Mouse (Mus musculus): ENCODE results near the gene Aoc1. TPM values are rescaled to one million over a fixed set of nuclear protein-coding genes. Genes with fewer than 3 reads are reported as not detected.

Gene Aoc1
- polyA plus RNA-seq, 1 experiment from 2014 or later, result 4.9 TPM

DNA sequence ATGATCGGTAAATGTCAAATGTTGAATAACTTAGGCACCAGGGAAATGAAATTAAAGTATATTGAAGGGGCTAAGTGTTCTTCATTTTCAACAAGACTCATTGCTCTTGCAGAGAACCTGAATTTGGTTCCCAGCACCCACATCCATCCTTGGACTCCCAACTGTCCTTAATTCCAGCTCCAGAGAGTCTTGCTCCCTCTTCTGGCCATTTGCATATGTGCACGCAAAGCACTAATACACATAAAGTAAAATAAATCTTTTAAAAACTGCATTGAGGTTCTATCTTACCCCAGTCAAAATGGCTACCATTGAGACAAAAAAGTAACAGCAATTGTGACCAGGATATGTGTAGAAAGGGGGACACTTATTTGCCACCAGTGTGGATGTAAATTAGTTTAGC is 18.5 kb upstream of the Aoc1 start:
- H3K9me3 ChIP-seq (ENCODE audit: low read length), result no peaks in the 10 kb centered on the region
- H3K4me3 ChIP-seq (ENCODE audit: low read depth, low read length), result no peak overlapping the region
- H3K27me3 ChIP-seq (replicated peaks; ENCODE audit: insufficient read depth, low read length), result no peaks in the 10 kb centered on the region
- no peaks in the 10 kb centered on the region; the same call in 1 of the 2 replicates for H3K4me1 ChIP-seq (ENCODE audit: insufficient read depth, low read depth, low read length)
- ATAC-seq (no peak), DNase-seq (ENCODE audit: low spot score) (no peak)
- H3K36me3 ChIP-seq (ENCODE audit: insufficient read depth, low read length), result no peaks in the 10 kb centered on the region
- H3K27ac ChIP-seq (ENCODE audit: low read length), result no peak overlapping the region
- WGBS, result 98% methylated on average over 2 of the region's 2 CpGs
- TF ChIP-seq EP300 (IDR thresholded peaks at IDR 0.05), result no peak
- peak; percentile 50 for TF ChIP-seq CTCF (IDR thresholded peaks at IDR 0.05)
- no peak overlapping the region for H3K9ac ChIP-seq (replicated peaks; ENCODE audit: low read depth)
- H3K4me2 ChIP-seq (replicated peaks; ENCODE audit: low read depth, low read length), result no peak overlapping the region

DNA sequence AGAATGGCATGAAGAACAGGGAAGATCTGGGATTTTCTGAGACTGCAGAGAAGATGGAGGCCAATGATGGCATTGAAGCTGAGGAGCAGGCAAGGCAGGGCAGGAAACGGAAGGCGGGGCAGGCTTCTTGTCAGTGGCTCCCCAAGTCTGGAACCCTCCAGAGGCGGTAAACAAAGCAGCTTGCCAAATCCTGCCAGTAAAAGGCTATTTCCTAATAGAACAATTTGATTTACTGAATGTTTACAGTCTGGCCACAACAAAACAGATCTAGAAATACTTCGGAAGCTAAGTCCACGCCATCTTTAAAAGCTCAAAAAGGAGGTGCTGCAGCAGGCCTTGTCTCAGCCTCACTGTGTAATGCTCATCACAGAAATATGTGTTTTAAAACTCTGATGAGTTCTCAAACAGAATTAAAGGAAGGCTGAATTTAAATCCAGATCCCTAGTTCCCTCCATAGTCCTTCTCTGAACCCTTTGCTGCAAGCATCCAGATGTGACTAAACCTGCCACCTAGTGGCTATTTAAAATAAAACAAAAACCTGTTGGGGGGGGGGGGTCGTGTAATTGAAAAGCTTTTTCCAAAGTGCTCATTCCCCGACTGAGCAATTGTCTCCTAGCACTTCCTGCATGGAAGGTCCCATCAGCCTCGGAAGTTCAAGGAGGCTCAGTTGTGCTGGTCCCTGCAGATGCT is 14.9 kb upstream of the Aoc1 start:
- 15% methylated on average over 8 of the region's 8 CpGs for WGBS
- no peaks in the 10 kb centered on the region; the same call in 1 of the 2 replicates for H3K4me1 ChIP-seq (ENCODE audit: insufficient read depth, low read depth, low read length)
- peak; percentile 88 for DNase-seq (ENCODE audit: low spot score)
- no peak overlapping the region for H3K4me2 ChIP-seq (replicated peaks; ENCODE audit: low read depth, low read length)
- H3K9me3 ChIP-seq (ENCODE audit: low read length), result no peaks in the 10 kb centered on the region
- H3K36me3 ChIP-seq (ENCODE audit: insufficient read depth, low read length), result no peaks in the 10 kb centered on the region
- peak; percentile 71 for ATAC-seq
- H3K4me3 ChIP-seq (ENCODE audit: low read depth, low read length), result no peak overlapping the region
- TF ChIP-seq CTCF (IDR thresholded peaks at IDR 0.05) (peak; percentile 60), EP300 (IDR thresholded peaks at IDR 0.05) (peak; percentile 93)
- peak overlapping the region; percentile 73 for H3K27ac ChIP-seq (ENCODE audit: low read length)
- H3K27me3 ChIP-seq (replicated peaks; ENCODE audit: insufficient read depth, low read length), result no peaks in the 10 kb centered on the region
- no peak overlapping the region for H3K9ac ChIP-seq (replicated peaks; ENCODE audit: low read depth)

DNA sequence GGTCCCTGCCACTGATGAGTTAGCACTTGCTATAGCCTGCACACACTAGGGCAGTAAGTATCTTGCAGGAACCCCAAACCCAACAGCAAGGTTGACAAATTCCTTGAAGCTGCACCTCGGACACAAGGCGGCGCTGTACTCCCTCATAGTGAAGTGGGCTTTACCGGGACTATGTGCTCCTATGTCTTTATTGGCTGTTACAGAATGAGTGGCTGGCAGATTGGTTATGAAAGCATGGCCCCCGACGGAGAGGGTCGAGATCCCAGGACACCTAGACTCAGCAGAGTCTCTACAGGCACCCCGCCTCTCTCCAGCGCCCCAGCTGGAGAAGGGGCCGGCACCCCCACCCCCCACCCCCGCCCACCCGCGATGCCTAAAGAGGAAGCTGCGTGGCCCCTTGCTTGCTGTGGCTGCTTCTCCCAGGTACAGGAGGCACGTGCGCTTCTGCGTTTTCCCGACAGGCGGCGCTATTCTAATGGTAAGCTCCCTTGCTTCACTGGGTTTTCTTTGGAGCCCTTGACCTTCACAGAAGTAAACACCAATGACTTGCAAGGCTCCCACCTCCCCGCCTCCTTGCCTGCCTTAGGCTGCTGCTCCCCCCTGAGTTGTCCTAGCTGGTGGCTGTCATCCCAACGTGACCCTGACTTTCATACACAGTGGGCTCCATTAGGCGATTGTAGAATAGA is 12.4 kb upstream of the Aoc1 start:
- ATAC-seq (peak; percentile 63), DNase-seq (ENCODE audit: low spot score) (peak; percentile 92)
- H3K4me2 ChIP-seq (replicated peaks; ENCODE audit: low read depth, low read length), result peak overlapping the region; percentile 49
- 15% methylated on average over 18 of the region's 23 CpGs for WGBS
- H3K9me3 ChIP-seq (ENCODE audit: low read length), result no peaks in the 10 kb centered on the region
- H3K36me3 ChIP-seq (ENCODE audit: insufficient read depth, low read length), result no peaks in the 10 kb centered on the region
- 0 out of 2 replicates have a peak overlapping the region, but pooled peaks have one; percentile 22 for H3K27ac ChIP-seq (ENCODE audit: low read length)
- TF ChIP-seq CTCF (IDR thresholded peaks at IDR 0.05) (peak; percentile 87), EP300 (IDR thresholded peaks at IDR 0.05) (no peak)
- no peaks in the 10 kb centered on the region for H3K27me3 ChIP-seq (replicated peaks; ENCODE audit: insufficient read depth, low read length)
- H3K9ac ChIP-seq (replicated peaks; ENCODE audit: low read depth), result no peak overlapping the region
- H3K4me1 ChIP-seq (ENCODE audit: insufficient read depth, low read depth, low read length), result no peaks in the 10 kb centered on the region; the same call in 1 of the 2 replicates
- 0 out of 2 replicates have a peak overlapping the region, but pooled peaks have one; percentile 19 for H3K4me3 ChIP-seq (ENCODE audit: low read depth, low read length)

DNA sequence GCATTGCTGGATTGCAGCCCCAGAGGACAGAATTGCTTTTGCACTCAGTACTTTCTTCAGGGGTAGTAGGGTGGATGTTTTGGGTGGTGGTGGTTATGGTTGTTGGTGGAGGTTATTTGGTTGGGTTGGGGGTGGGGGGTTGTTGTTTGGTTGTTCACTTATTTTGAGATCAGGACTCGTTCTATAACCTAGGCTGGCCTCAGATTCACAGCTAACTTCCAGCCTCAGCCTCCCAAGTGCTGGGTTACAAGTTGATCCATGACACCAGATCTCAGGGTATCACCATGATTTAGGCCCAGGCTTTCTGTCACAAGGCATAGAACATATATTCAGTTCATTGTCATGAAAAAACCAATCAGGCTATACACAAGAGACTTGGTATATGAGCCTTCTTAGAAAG is 11.8 kb upstream of the Aoc1 start:
- 82% methylated on average over 1 of the region's 1 CpGs for WGBS
- no peaks in the 10 kb centered on the region for H3K9me3 ChIP-seq (ENCODE audit: low read length)
- H3K36me3 ChIP-seq (ENCODE audit: insufficient read depth, low read length), result no peaks in the 10 kb centered on the region
- H3K4me1 ChIP-seq (ENCODE audit: insufficient read depth, low read depth, low read length), result no peaks in the 10 kb centered on the region; the same call in 1 of the 2 replicates
- H3K9ac ChIP-seq (replicated peaks; ENCODE audit: low read depth), result no peak overlapping the region
- DNase-seq (ENCODE audit: low spot score), result no peak
- ATAC-seq, result no peak
- TF ChIP-seq CTCF (IDR thresholded peaks at IDR 0.05), result no peak
- TF ChIP-seq EP300 (IDR thresholded peaks at IDR 0.05), result no peak
- H3K4me2 ChIP-seq (replicated peaks; ENCODE audit: low read depth, low read length), result no peak overlapping the region
- H3K4me3 ChIP-seq (ENCODE audit: low read depth, low read length), result no peak overlapping the region
- H3K27ac ChIP-seq (ENCODE audit: low read length), result peak overlapping the region; percentile 22; the same call in 1 of the 2 replicates
- H3K27me3 ChIP-seq (replicated peaks; ENCODE audit: insufficient read depth, low read length), result no peaks in the 10 kb centered on the region

DNA sequence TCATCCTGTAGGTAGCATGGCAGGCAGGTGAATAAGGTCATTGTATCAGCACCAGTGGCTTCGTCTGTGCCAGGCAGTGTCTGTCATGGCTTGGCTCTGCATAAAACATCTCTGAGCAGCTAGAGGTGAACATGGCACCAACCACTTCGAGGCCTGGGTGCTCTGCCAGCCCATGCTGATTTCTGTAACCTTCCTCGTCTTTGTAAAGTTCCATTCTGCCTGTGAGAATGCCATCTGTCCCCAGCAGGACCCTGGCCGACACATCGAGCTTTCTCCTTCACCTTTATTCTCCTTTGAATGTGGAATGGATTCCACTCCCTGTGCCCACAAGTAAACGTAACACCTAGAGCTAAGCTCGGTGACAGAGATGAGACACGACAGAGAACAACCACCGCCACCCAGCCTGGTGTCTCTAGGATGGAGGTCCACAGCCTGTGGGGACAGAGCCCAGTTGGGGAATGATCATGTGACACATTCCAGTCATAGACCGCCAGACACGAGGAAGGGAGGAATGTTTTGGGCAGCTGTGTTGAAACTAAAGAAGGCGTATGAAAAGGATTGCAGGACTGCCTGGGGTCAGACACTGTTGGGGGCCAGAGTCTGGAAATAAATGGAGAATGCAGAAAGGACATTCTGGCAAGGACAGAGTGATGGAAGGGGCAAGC is 10.9 kb upstream of the Aoc1 start:
- no peak overlapping the region for H3K4me2 ChIP-seq (replicated peaks; ENCODE audit: low read depth, low read length)
- no peak overlapping the region for H3K4me3 ChIP-seq (ENCODE audit: low read depth, low read length)
- no peaks in the 10 kb centered on the region for H3K27me3 ChIP-seq (replicated peaks; ENCODE audit: insufficient read depth, low read length)
- ATAC-seq (peak; percentile 54), DNase-seq (ENCODE audit: low spot score) (peak; percentile 68)
- H3K9ac ChIP-seq (replicated peaks; ENCODE audit: low read depth), result no peak overlapping the region
- H3K27ac ChIP-seq (ENCODE audit: low read length), result peak overlapping the region; percentile 51
- H3K36me3 ChIP-seq (ENCODE audit: insufficient read depth, low read length), result no peaks in the 10 kb centered on the region
- TF ChIP-seq CTCF (IDR thresholded peaks at IDR 0.05) (no peak), EP300 (IDR thresholded peaks at IDR 0.05) (peak; percentile 32; the same call in 1 of the 2 replicates)
- no peaks in the 10 kb centered on the region for H3K9me3 ChIP-seq (ENCODE audit: low read length)
- no peaks in the 10 kb centered on the region; the same call in 1 of the 2 replicates for H3K4me1 ChIP-seq (ENCODE audit: insufficient read depth, low read depth, low read length)
- WGBS, result 60% methylated on average over 12 of the region's 12 CpGs

DNA sequence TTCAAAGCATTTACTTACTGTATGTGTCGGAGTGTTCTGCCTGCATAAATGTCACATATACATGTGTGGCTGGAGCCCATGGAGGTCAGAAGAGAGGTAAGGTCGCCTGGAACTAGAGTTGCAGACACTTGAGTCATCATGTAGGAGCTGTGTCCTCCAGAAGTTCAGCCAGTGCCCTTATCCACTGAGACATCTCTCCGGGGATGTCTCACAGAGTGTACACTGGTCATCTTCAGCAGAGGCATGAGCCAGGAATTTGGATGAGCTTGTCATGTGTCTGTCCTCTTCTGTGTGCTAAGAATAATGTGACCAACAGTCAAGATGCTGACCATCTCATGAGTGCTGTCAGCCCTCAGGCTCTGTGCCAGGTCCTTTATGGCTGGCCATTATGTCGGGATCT is 9.9 kb upstream of the Aoc1 start:
- WGBS, result 61% methylated on average over 4 of the region's 4 CpGs
- Histone ChIP-seq H3K9me3 (ENCODE audit: low read length) (no peaks in the 10 kb centered on the region), H3K27ac (ENCODE audit: low read length) (peak overlapping the region; percentile 39; the same call in 1 of the 2 replicates), H3K36me3 (ENCODE audit: insufficient read depth, low read length) (no peaks in the 10 kb centered on the region), H3K27me3 (replicated peaks; ENCODE audit: insufficient read depth, low read length) (no peaks in the 10 kb centered on the region), H3K4me1 (ENCODE audit: insufficient read depth, low read depth, low read length) (no peaks in the 10 kb centered on the region), H3K9ac (replicated peaks; ENCODE audit: low read depth) (no peak overlapping the region), H3K4me3 (ENCODE audit: low read depth, low read length) (no peak overlapping the region), H3K4me2 (replicated peaks; ENCODE audit: low read depth, low read length) (no peak overlapping the region)
- ATAC-seq (peak; percentile 12; the same call in 1 of the 2 replicates), DNase-seq (ENCODE audit: low spot score) (peak; percentile 57)
- TF ChIP-seq CTCF (IDR thresholded peaks at IDR 0.05) (no peak), EP300 (IDR thresholded peaks at IDR 0.05) (no peak)

All from lung, postnatal 0 days (tissue).